16 mouse cellular contexts compared by ENCODE assay signal in the genomic region with DNA sequence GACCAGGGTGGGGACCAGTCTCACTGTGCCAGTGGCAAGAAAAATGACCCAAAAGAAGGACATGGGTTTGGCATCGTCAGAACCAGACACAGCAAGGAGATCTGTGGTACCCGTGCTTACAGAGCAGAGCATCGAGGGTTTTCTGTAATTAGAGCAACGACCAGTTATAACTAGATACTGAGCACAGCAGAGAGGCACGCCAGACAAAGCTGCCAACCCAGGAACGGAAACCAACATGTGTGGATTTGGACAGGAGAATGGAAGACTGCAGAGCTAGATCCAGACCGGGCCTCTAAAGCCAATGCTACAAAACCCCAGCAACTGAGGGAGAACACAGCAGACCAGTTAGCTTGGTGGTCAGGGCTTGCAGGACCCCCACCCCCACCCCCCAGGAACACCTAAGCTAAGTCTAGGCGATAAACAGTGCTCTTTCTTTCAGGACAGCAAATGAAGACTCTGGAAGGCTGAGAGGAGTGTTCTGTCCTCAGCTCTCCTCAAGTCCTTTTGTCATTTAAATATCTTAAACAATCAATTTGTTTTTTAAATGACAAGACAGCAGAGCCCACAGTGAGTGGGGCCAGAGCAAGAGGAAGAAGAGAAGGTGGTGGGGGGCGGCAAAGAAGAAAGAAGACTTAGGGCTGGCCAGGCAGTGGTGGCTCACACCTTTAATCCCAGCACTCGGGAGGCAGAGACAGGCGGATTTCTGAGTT. TPM values are rescaled to one million over a fixed set of nuclear protein-coding genes. Genes with fewer than 3 reads are reported as not detected.
"Had no signal": no experiment of that assay in that cellular context is flagged by ENCODE, and none has a peak within 500 bp of the region (broad histone marks: within the 10 kb centered on the region; RNA-seq: fewer than 3 reads in every experiment).

No protein-coding gene starts in this region.

- H3K4me2 ChIP-seq: limb, embryonic 15.5 days; liver, embryonic 12.5 days; lung, embryonic 14.5 days; midbrain, embryonic 11.5 days; midbrain, embryonic 15.5 days; neural tube, embryonic 12.5 days had no signal

- H3K4me1 ChIP-seq: liver, embryonic 12.5 days; megakaryocyte, embryonic 14.5 days; midbrain, embryonic 15.5 days; neural tube, embryonic 12.5 days had no signal

- H3K9me3 ChIP-seq: limb, embryonic 15.5 days; liver, embryonic 12.5 days; midbrain, embryonic 15.5 days; neural tube, embryonic 12.5 days had no signal

- H3K4me3 ChIP-seq: left cerebral cortex, adult 2 months; limb, embryonic 15.5 days; liver, embryonic 12.5 days; megakaryocyte, embryonic 14.5 days; midbrain, embryonic 15.5 days; neural tube, embryonic 12.5 days had no signal

- ATAC-seq: liver, embryonic 12.5 days; midbrain, embryonic 15.5 days had no signal

- H3K27ac ChIP-seq: left cerebral cortex, adult 2 months; limb, embryonic 15.5 days; liver, embryonic 12.5 days; midbrain, embryonic 15.5 days; neural tube, embryonic 12.5 days had no signal

- H3K9ac ChIP-seq: limb, embryonic 15.5 days; liver, embryonic 12.5 days; lung, embryonic 14.5 days; midbrain, embryonic 15.5 days; neural tube, embryonic 12.5 days had no signal

- H3K36me3 ChIP-seq: limb, embryonic 15.5 days; liver, embryonic 12.5 days; midbrain, embryonic 15.5 days; neural tube, embryonic 12.5 days had no signal

- H3K27me3 ChIP-seq: limb, embryonic 15.5 days; liver, embryonic 12.5 days; midbrain, embryonic 15.5 days; neural tube, embryonic 12.5 days had no signal

- DNase-seq: kidney, adult 9 months; kidney, postnatal 10 days; kidney, postnatal 4 days; lung, embryonic 14.5 days; lung, postnatal 10 days; lung, postnatal 4 days; thymus, postnatal 36 days had no signal

RNA-seq across cellular contexts. Expression of a gene that starts 30.3 kb away (rescaled TPM):
- total RNA-seq: monocyte, adult 5-6 weeks had no signal
- polyA plus RNA-seq: liver, embryonic 12.5 days; thymus, postnatal 0 days had no signal
